Mouse (Mus musculus) myocyte (in vitro differentiated cells): ENCODE results near the gene Padi6. TPM values are rescaled to one million over a fixed set of nuclear protein-coding genes. Genes with fewer than 3 reads are reported as not detected.

Experiments
- H3K27me3 ChIP-seq: one replicate; pipeline ENCODE4 v1.6.1; 2011; ENCODE audit not compliant: control insufficient read depth, insufficient read depth, insufficient read length
- H3K36me3 ChIP-seq: one replicate; pipeline ENCODE4 v1.6.1; 2011; ENCODE audit not compliant: control insufficient read depth, insufficient read depth
- H3K4me2 ChIP-seq: one replicate; pipeline ENCODE4 v1.6.1; 2011; ENCODE audit warnings: low read depth, control low read depth
- H3K4me3 ChIP-seq: one replicate; pipeline ENCODE4 v1.5.1; 2011; ENCODE audit warnings: mild to moderate bottlenecking, control low read depth, moderate library complexity
- H3K79me2 ChIP-seq: one replicate; pipeline ENCODE4 v1.6.1; 2011; ENCODE audit not compliant: control insufficient read depth, insufficient read depth
- H3ac ChIP-seq: one replicate; pipeline ENCODE4 v1.6.1; 2011; ENCODE audit not compliant: control insufficient read depth, insufficient read length
- CEBPB ChIP-seq: IDR thresholded peaks from 2 replicates; pipeline ENCODE4 v1.6.1; 2011; ENCODE audit warnings: mild to moderate bottlenecking, moderate library complexity; ENCODE audit not compliant: poor library complexity, insufficient read depth, severe bottlenecking
- E2F4 ChIP-seq: IDR thresholded peaks from one replicate; pipeline ENCODE4 v1.6.1; 2011; ENCODE audit warnings: mild to moderate bottlenecking, control low read depth, moderate library complexity; ENCODE audit not compliant: insufficient read depth
- MAX ChIP-seq: IDR thresholded peaks from one replicate; pipeline ENCODE4 v1.6.1; 2011; ENCODE audit warnings: low read depth, mild to moderate bottlenecking, control low read depth
- MYOD1 ChIP-seq, 3 experiments: IDR thresholded peaks; one replicate each; pipeline ENCODE4 v1.6.1; 2011; ENCODE audit warnings: control low read depth in 2 of 3, low read depth in 2 of 3, mild to moderate bottlenecking in 2 of 3, moderate library complexity in 1 of 3; ENCODE audit not compliant: insufficient read length in 2 of 3, control insufficient read depth in 1 of 3
- MYOG ChIP-seq, 3 experiments: IDR thresholded peaks; one replicate each; pipeline ENCODE4 v1.6.1; 2011; ENCODE audit warnings: control low read depth in 2 of 3, low read depth in 2 of 3, mild to moderate bottlenecking in 2 of 3; ENCODE audit not compliant: insufficient read length in 2 of 3, control insufficient read depth in 1 of 3, insufficient read depth in 1 of 3
- POLR2A ChIP-seq: IDR thresholded peaks from one replicate; pipeline ENCODE4 v1.6.1; 2011; ENCODE audit warnings: low read depth, mild to moderate bottlenecking, control low read depth, moderate library complexity; ENCODE audit not compliant: insufficient read length
- POLR2AphosphoS2 ChIP-seq: IDR thresholded peaks from one replicate; pipeline ENCODE4 v1.6.1; 2011; ENCODE audit warnings: low read depth, control low read depth; ENCODE audit not compliant: insufficient read length
- REST ChIP-seq: IDR thresholded peaks from one replicate; pipeline ENCODE4 v1.6.1; 2011; ENCODE audit warnings: mild to moderate bottlenecking, control low read depth, moderate library complexity; ENCODE audit not compliant: insufficient read depth, insufficient read length
- SRF ChIP-seq: IDR thresholded peaks from one replicate; pipeline ENCODE4 v1.6.1; 2011; ENCODE audit warnings: low read depth; ENCODE audit not compliant: control insufficient read depth, insufficient read length
- TCF12 ChIP-seq: IDR thresholded peaks from one replicate; pipeline ENCODE4 v1.6.1; 2011; ENCODE audit warnings: mild to moderate bottlenecking, control low read depth; ENCODE audit not compliant: poor library complexity, insufficient read depth, severe bottlenecking
- TCF3 ChIP-seq: IDR thresholded peaks from one replicate; pipeline ENCODE4 v1.6.1; 2011; ENCODE audit warnings: low read depth, control low read depth; ENCODE audit not compliant: insufficient read length
- USF1 ChIP-seq: IDR thresholded peaks from one replicate; pipeline ENCODE4 v1.6.1; 2011; ENCODE audit warnings: low read depth, mild to moderate bottlenecking, control low read depth, moderate library complexity
- polyA plus RNA-seq: library from polyadenylated mRNA; unstranded; fragments of >200 nt; fragmentation: generic; extraction: Trizol; gene quantifications from one replicate; pipeline ENCODE4 v1.2.1, GENCODE M21; 2012; ENCODE audit warnings: missing spikeins

Padi6 gene
- polyA plus RNA-seq, 1 experiment: 0.20 TPM

DNA sequence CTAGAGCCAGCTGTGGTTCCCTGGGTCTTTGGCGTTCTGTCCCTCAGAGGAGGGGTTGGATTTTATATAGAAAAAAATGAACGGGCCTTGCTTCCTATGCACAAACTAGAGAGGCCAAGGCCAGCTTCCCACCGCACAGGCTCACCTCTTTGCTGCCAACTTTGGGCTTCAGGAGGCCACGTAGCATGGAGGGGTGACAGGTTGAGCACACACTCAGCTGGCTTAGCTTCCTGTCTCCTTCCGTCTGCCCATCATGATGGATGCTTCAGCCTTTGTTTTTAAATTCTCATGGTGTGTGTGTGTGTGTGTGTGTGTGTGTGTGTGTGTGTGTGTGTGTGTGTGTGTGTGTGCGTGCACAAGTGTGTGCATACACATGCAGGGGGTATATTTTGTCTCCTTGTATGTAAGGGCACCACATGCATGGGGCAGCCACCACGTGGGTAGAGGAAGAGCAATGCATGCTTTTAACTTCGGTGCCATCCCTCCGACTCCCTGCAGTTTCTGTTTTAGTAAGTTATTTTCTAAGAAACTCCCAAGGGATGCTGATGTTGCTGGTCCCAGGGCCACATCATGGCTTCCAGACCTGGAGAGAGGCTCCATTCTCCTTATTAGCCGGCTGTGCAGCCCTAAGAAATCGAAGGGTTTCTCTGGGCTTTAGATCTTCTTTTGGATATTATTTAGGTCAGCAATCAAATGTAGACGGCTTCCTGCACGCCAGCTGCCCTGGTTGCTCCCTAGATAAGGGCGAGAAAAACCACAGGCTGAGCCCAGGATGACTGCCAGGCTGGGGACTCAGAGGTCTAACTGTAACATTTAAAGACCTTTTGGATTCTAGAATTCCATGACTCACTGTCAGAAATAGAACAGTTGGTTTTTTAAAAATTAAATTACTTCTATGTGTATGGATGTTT, 46.5 kb downstream of the Padi6 start:
- no peaks in the 10 kb centered on the region for H3K79me2 ChIP-seq
- TF ChIP-seq SRF: no peak
- TF ChIP-seq MYOG (IDR thresholded peaks at IDR 0.05; ENCODE audit: control insufficient read depth in 1 of 3, insufficient read depth in 1 of 3, insufficient read length in 2 of 3, low read depth in 2 of 3): peak in 2 of 3 experiments; percentile 61 to 74
- peak; percentile 32 for TF ChIP-seq TCF12
- TF ChIP-seq POLR2A: no peak
- peak; percentile 21 to 73 (median 72) for TF ChIP-seq MYOD1 (IDR thresholded peaks at IDR 0.05; ENCODE audit: control insufficient read depth in 1 of 3, insufficient read length in 2 of 3, low read depth in 2 of 3)
- no peak for TF ChIP-seq MAX
- no peak for TF ChIP-seq POLR2AphosphoS2
- TF ChIP-seq E2F4: no peak
- H3K27me3 ChIP-seq: no peaks in the 10 kb centered on the region
- no peak overlapping the region for H3K4me3 ChIP-seq
- H3ac ChIP-seq: no peak overlapping the region
- H3K4me2 ChIP-seq: peak overlapping the region; percentile 77
- no peaks in the 10 kb centered on the region for H3K36me3 ChIP-seq

DNA sequence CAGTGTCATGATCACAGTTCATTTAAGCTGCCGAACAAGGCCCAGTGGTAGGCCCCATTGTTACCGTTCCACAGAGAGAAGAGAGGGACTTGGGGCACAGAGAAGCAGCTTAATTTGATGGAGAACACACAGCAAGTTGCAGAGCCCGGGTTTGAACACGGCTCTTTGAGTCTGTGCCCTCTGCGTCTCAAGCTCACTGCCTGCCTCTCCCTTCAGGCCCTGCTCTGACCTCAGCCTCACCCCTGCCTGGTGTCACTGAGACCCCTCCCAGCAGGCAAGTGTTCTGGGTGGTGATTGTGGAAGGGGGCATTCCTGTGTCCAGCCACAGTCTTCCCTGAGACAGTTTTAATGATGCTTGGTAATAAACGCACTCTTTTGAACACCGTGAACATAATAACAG, 47.3 kb downstream of the Padi6 start:
- Histone ChIP-seq H3ac (no peak overlapping the region), H3K4me3 (no peak overlapping the region), H3K36me3 (no peaks in the 10 kb centered on the region), H3K27me3 (no peaks in the 10 kb centered on the region), H3K4me2 (no peak overlapping the region), H3K79me2 (no peaks in the 10 kb centered on the region)
- no peak for TF ChIP-seq E2F4
- no peak for TF ChIP-seq TCF3
- TF ChIP-seq TCF12: no peak
- TF ChIP-seq MYOD1 (IDR thresholded peaks at IDR 0.05; ENCODE audit: control insufficient read depth in 1 of 3, insufficient read length in 2 of 3, low read depth in 2 of 3): no peak
- no peak for TF ChIP-seq CEBPB
- no peak for TF ChIP-seq USF1
- no peak for TF ChIP-seq POLR2A
- TF ChIP-seq REST: no peak
- no peak for TF ChIP-seq MYOG (IDR thresholded peaks at IDR 0.05; ENCODE audit: control insufficient read depth in 1 of 3, insufficient read depth in 1 of 3, insufficient read length in 2 of 3, low read depth in 2 of 3)
- TF ChIP-seq POLR2AphosphoS2: no peak
- TF ChIP-seq MAX: no peak
- no peak for TF ChIP-seq SRF

DNA sequence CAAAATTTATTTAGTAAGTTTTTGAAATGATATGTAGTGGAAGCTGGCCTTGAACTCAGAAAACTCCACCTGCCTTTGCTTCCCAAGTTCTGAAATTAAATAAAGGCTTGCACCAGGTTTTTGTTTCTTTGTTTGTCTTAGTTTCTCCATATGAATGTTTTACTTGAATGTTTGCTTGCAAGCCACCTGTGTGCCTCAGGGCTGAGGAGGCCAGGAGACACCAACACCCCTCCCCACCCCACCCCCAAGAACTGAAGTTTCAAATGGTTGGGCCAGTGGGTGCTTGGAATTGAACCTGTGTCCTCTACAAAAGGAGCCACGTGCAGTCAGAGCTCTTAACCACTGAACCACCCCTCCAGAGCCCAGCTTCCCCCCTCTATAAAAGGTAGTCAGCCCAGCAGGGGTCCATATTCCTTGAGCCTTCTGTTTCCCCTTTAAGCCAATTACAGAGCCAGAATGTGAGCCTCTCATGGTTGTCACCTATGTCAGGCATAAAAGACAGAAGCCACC, 47.8 kb downstream of the Padi6 start:
- Histone ChIP-seq H3K4me3 (no peak overlapping the region), H3K36me3 (no peaks in the 10 kb centered on the region), H3ac (no peak overlapping the region), H3K27me3 (no peaks in the 10 kb centered on the region), H3K79me2 (no peaks in the 10 kb centered on the region), H3K4me2 (no peak overlapping the region)
- TF ChIP-seq USF1: no peak
- no peak for TF ChIP-seq SRF
- no peak for TF ChIP-seq REST
- no peak for TF ChIP-seq MAX
- TF ChIP-seq TCF3: no peak
- no peak for TF ChIP-seq MYOD1 (IDR thresholded peaks at IDR 0.05; ENCODE audit: control insufficient read depth in 1 of 3, insufficient read length in 2 of 3, low read depth in 2 of 3)
- TF ChIP-seq TCF12: no peak
- no peak for TF ChIP-seq E2F4
- no peak for TF ChIP-seq CEBPB
- no peak for TF ChIP-seq POLR2AphosphoS2
- TF ChIP-seq POLR2A: no peak
- no peak for TF ChIP-seq MYOG (IDR thresholded peaks at IDR 0.05; ENCODE audit: control insufficient read depth in 1 of 3, insufficient read depth in 1 of 3, insufficient read length in 2 of 3, low read depth in 2 of 3)

DNA sequence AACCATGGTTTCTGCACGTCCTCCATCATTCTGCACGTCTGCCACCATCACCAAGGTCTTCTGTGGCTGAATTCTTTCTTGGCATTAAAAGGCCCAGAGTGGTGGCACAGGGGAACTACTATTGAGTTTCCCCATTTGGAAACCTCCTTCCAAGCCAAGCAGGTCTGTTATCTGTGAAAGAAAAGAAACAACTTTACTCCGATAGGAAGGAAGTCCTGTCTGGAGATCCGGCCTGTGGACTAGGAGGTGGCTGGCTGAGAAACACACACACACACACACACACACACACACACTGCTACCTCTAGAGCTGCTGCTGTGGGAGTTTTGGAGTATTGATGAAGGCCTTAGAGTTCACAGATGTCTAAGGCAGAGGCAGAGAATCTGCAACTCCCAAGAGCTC, 48.9 kb downstream of the Padi6 start:
- TF ChIP-seq MYOG (IDR thresholded peaks at IDR 0.05; ENCODE audit: control insufficient read depth in 1 of 3, insufficient read depth in 1 of 3, insufficient read length in 2 of 3, low read depth in 2 of 3) (no peak), MYOD1 (IDR thresholded peaks at IDR 0.05; ENCODE audit: control insufficient read depth in 1 of 3, insufficient read length in 2 of 3, low read depth in 2 of 3) (no peak), POLR2AphosphoS2 (no peak), SRF (no peak)
- Histone ChIP-seq H3K36me3 (no peaks in the 10 kb centered on the region), H3K79me2 (no peaks in the 10 kb centered on the region), H3K4me3 (no peak overlapping the region), H3K27me3 (no peaks in the 10 kb centered on the region), H3K4me2 (no peak overlapping the region), H3ac (no peak overlapping the region)

DNA sequence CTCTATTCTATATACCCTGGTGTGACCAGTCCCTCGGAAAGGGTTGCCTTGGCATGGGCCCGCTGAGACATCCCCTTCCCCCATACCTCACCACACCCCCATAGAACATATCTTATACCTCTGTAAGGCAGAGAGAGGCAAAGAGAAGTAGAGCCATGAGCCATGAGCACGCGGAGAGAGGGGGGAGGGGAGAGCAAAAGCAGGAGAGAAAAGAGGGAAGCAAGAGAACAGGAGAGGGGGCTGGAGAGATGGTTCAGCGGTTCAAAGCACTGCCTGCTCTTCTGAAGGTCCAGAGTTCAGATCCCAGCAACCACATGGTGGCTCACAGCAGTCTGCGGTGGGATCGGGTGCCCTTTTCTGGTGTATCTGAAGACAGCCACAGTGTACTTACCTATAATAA, 51.0 kb downstream of the Padi6 start:
- H3K36me3 ChIP-seq: no peaks in the 10 kb centered on the region
- H3ac ChIP-seq: no peak overlapping the region
- no peak for TF ChIP-seq MAX
- no peak for TF ChIP-seq USF1
- TF ChIP-seq POLR2A: no peak
- TF ChIP-seq SRF: no peak
- TF ChIP-seq REST: no peak
- TF ChIP-seq MYOG (IDR thresholded peaks at IDR 0.05; ENCODE audit: control insufficient read depth in 1 of 3, insufficient read depth in 1 of 3, insufficient read length in 2 of 3, low read depth in 2 of 3): no peak
- TF ChIP-seq CEBPB: no peak
- TF ChIP-seq TCF3: no peak
- TF ChIP-seq TCF12: no peak
- no peak for TF ChIP-seq POLR2AphosphoS2
- no peak for TF ChIP-seq MYOD1 (IDR thresholded peaks at IDR 0.05; ENCODE audit: control insufficient read depth in 1 of 3, insufficient read length in 2 of 3, low read depth in 2 of 3)
- no peak for TF ChIP-seq E2F4
- no peak overlapping the region for H3K4me2 ChIP-seq
- no peaks in the 10 kb centered on the region for H3K27me3 ChIP-seq
- H3K79me2 ChIP-seq: no peaks in the 10 kb centered on the region
- H3K4me3 ChIP-seq: no peak overlapping the region
